Mouse (Mus musculus): Measurements from ENCODE around the gene Col8a2.

Gene Col8a2

GRCm38 (mm10) chr4:126286492-126286891, at the start of gene Col8a2:
Gene Col8a2, plus strand, starts transcription at chr4:126286793.
- no peak for DNase-seq (ENCODE audit: low read depth in 1 of 2, low spot score in 2 of 2)

- DNase-seq (ENCODE audit: low read depth in 1 of 2, low spot score in 2 of 2): no peak
Measured at GRCm38 (mm10) chr4:126237721-126238242, 48.8 kb upstream of the Col8a2 start.

- DNase-seq (ENCODE audit: low read depth in 1 of 2, low spot score in 2 of 2): no peak
Measured at GRCm38 (mm10) chr4:126239862-126240475, 46.6 kb upstream of the Col8a2 start.

GRCm38 (mm10) chr4:126241956-126242355, 44.6 kb upstream of the Col8a2 start:
- DNase-seq (ENCODE audit: low read depth in 1 of 2, low spot score in 2 of 2): no peak

GRCm38 (mm10) chr4:126242510-126242909, 44.1 kb upstream of the Col8a2 start:
- DNase-seq (ENCODE audit: low read depth in 1 of 2, low spot score in 2 of 2): no peak

GRCm38 (mm10) chr4:126246202-126246889, 40.2 kb upstream of the Col8a2 start:
- no peak for DNase-seq (ENCODE audit: low read depth in 1 of 2, low spot score in 2 of 2)

- no peak for DNase-seq (ENCODE audit: low read depth in 1 of 2, low spot score in 2 of 2)
Measured at GRCm38 (mm10) chr4:126248261-126248868, 38.2 kb upstream of the Col8a2 start.

- no peak for DNase-seq (ENCODE audit: low read depth in 1 of 2, low spot score in 2 of 2)
Measured at GRCm38 (mm10) chr4:126250659-126251058, 35.9 kb upstream of the Col8a2 start.

GRCm38 (mm10) chr4:126251655-126252254, 34.8 kb upstream of the Col8a2 start:
- DNase-seq (ENCODE audit: low read depth in 1 of 2, low spot score in 2 of 2): peak in 1 of 2 experiments; percentile 37

- DNase-seq (ENCODE audit: low read depth in 1 of 2, low spot score in 2 of 2): no peak
Measured at GRCm38 (mm10) chr4:126252411-126253237, 34.0 kb upstream of the Col8a2 start.

GRCm38 (mm10) chr4:126253637-126254272, 32.8 kb upstream of the Col8a2 start:
- no peak for DNase-seq (ENCODE audit: low read depth in 1 of 2, low spot score in 2 of 2)

GRCm38 (mm10) chr4:126254315-126255112, 32.1 kb upstream of the Col8a2 start:
- no peak for DNase-seq (ENCODE audit: low read depth in 1 of 2, low spot score in 2 of 2)

- DNase-seq (ENCODE audit: low read depth in 1 of 2, low spot score in 2 of 2): peak in 1 of 2 experiments; percentile 36
Measured at GRCm38 (mm10) chr4:126255113-126256001, 31.2 kb upstream of the Col8a2 start.

- DNase-seq (ENCODE audit: low read depth in 1 of 2, low spot score in 2 of 2): peak; percentile 73 to 88
Measured at GRCm38 (mm10) chr4:126256131-126256791, 30.3 kb upstream of the Col8a2 start, which contains the start of gene Map7d1. Gene Map7d1, minus strand, starts transcription at chr4:126256343.

- DNase-seq (ENCODE audit: low read depth in 1 of 2, low spot score in 2 of 2): no peak
Measured at GRCm38 (mm10) chr4:126256967-126257881, 29.4 kb upstream of the Col8a2 start.

- no peak for DNase-seq (ENCODE audit: low read depth in 1 of 2, low spot score in 2 of 2)
Measured at GRCm38 (mm10) chr4:126259063-126259462, 27.5 kb upstream of the Col8a2 start.

All from monocyte, adult 2 months (primary cell).